In genomic region chr2:32823153-32823552, GRCm38 (mm10) we compare ENCODE assay signal across 12 mouse cellular contexts. TPM values are rescaled to one million over a fixed set of nuclear protein-coding genes. Genes with fewer than 3 reads are reported as not detected.
DNase-seq lines count a peak whose midpoint lies in the region; ATAC-seq and TF ChIP-seq lines count a peak whose summit lies in the region.
"Had no signal": no experiment of that assay in that cellular context is flagged by ENCODE, and none has a peak within 500 bp of the region (broad histone marks: within the 10 kb centered on the region; RNA-seq: fewer than 3 reads in every experiment).

No protein-coding gene starts in this region.

- H3K9ac ChIP-seq in neural tube, embryonic 11.5 days (ENCODE audit: low read length): no peak overlapping the region; the same call in 1 of the 2 replicates
- H3K9ac ChIP-seq: heart, embryonic 15.5 days had no signal

- H3K27me3 ChIP-seq in cerebellum, adult 2 months (ENCODE audit: control insufficient read depth, insufficient read depth, low read length): no peaks in the 10 kb centered on the region
- no peaks in the 10 kb centered on the region for H3K27me3 ChIP-seq in neural tube, embryonic 11.5 days (ENCODE audit: control insufficient read depth, insufficient read depth, low read length)
- H3K27me3 ChIP-seq: heart, embryonic 15.5 days; Patski had no signal

- ATAC-seq in neural tube, embryonic 11.5 days (ENCODE audit: insufficient read depth, low FRiP score, low TSS enrichment): no peak
- ATAC-seq: Patski had no signal

- WGBS in cerebellum, adult 2 months: 19% methylated on average over 11 of the region's 11 CpGs
- 32% methylated on average over 11 of the region's 11 CpGs for WGBS in neural tube, embryonic 11.5 days

- H3K36me3 ChIP-seq in neural tube, embryonic 11.5 days (ENCODE audit: control insufficient read depth, insufficient read depth, low read length): no peaks in the 10 kb centered on the region; the same call in none of the 2 replicates

- peak overlapping the region; percentile 61 for H3K27ac ChIP-seq in cerebellum, adult 2 months (ENCODE audit: insufficient read depth, low read length)
- H3K27ac ChIP-seq in layer of hippocampus, adult 2 months: peak overlapping the region; percentile 14; the same call in 1 of the 2 replicates
- peak overlapping the region; percentile 75 for H3K27ac ChIP-seq in neural tube, embryonic 11.5 days (ENCODE audit: low read depth, low read length)
- H3K27ac ChIP-seq: heart, embryonic 15.5 days had no signal

- H3K4me1 ChIP-seq in cerebellum, adult 2 months (ENCODE audit: control insufficient read depth, insufficient read depth, low read length): peaks cover 61% of the 10 kb centered on the region
- H3K4me1 ChIP-seq in neural tube, embryonic 11.5 days (ENCODE audit: control insufficient read depth, insufficient read depth, low read length): peaks cover 19% of the 10 kb centered on the region

- TF ChIP-seq POLR2A in cerebellum, adult 2 months (IDR thresholded peaks at IDR 0.05; ENCODE audit: borderline replicate concordance, insufficient read depth, low read length): no peak

- H3K4me2 ChIP-seq in neural tube, embryonic 11.5 days (ENCODE audit: low read depth): no peak overlapping the region
- H3K4me2 ChIP-seq: heart, embryonic 15.5 days had no signal

- no peak overlapping the region for H3K4me3 ChIP-seq in cerebellum, adult 2 months (replicated peaks; ENCODE audit: insufficient read depth, low read depth, low read length)
- H3K4me3 ChIP-seq in layer of hippocampus, adult 2 months: no peak overlapping the region
- no peak overlapping the region for H3K4me3 ChIP-seq in neural tube, embryonic 11.5 days (ENCODE audit: low read depth, low read length)
- H3K4me3 ChIP-seq: heart, embryonic 15.5 days had no signal

- TF ChIP-seq CTCF in cerebellum, adult 2 months (IDR thresholded peaks at IDR 0.05; ENCODE audit: borderline replicate concordance, insufficient read depth, low read depth, low read length): no peak
- TF ChIP-seq CTCF in layer of hippocampus, adult 2 months (conservative IDR thresholded peaks at IDR 0.05): no peak

- H3K9me3 ChIP-seq in neural tube, embryonic 11.5 days (ENCODE audit: control insufficient read depth, low read length): no peaks in the 10 kb centered on the region
- H3K9me3 ChIP-seq: heart, embryonic 15.5 days had no signal

- DNase-seq in cerebellum, adult 2 months: peak in 1 of 2 experiments; percentile 58
- no peak for DNase-seq in cerebellum, postnatal 36 days
- DNase-seq in layer of hippocampus, adult 2 months (ENCODE audit: low spot score in 2 of 2): no peak
- DNase-seq in layer of hippocampus, adult 18-20 months (ENCODE audit: low spot score in 2 of 2): no peak
- DNase-seq in embryo, embryonic 9.5 days (ENCODE audit: extremely low spot score): peak; percentile 43
- peak; percentile 40 for DNase-seq in neural tube, embryonic 11.5 days (ENCODE audit: low spot score)
- DNase-seq in urinary bladder, adult 2 months (ENCODE audit: low spot score): no peak
- no peak for DNase-seq in kidney, adult 9 months
- DNase-seq: kidney, adult 2 months; thymus, postnatal 25 days had no signal

RNA-seq across cellular contexts. Expression of gene Stxbp1, which starts 23.9 kb away (rescaled TPM):
- 889 and 932 TPM in 2 replicates for polyA plus RNA-seq in cerebellum, adult 2 months (2012; rRNA removed)
- 100 to 1,000 TPM; 550 to 603 TPM for total RNA-seq in layer of hippocampus, adult 2 months (2021)
- 100 to 1,000 TPM; 613 to 617 TPM for total RNA-seq in layer of hippocampus, adult 18-20 months (2021)
- 74.0 and 89.9 TPM in 2 replicates for polyA plus RNA-seq in neural tube, embryonic 11.5 days (2014; fragmentation: Nextera tagmentation; extraction: Ambion mirVana)
- polyA plus RNA-seq in urinary bladder, adult 2 months (2012; rRNA removed): 15.8 and 19.8 TPM in 2 replicates

RNA-seq across cellular contexts. Expression of gene Cfap157, which starts 38.9 kb away (rescaled TPM):
- polyA plus RNA-seq in cerebellum, adult 2 months (2012; rRNA removed): 0.70 and 1.7 TPM in 2 replicates
- 1 to 10 TPM in 1 of 2 experiments, not detected in 1; 2.0 TPM for total RNA-seq in layer of hippocampus, adult 2 months (2021)
- total RNA-seq in layer of hippocampus, adult 18-20 months (2021): 1 to 10 TPM; 1.5 to 1.7 TPM
- 0.87 TPM in 1 of 2 replicates, not detected in the other for polyA plus RNA-seq in neural tube, embryonic 11.5 days (2014; fragmentation: Nextera tagmentation; extraction: Ambion mirVana)
- 0.29 and 0.41 TPM in 2 replicates for polyA plus RNA-seq in urinary bladder, adult 2 months (2012; rRNA removed)
- polyA plus RNA-seq: kidney, adult 2 months had no signal

RNA-seq across cellular contexts. Expression of gene Ptrh1, which starts 47.6 kb away (rescaled TPM):
- 7.4 and 8.5 TPM in 2 replicates for polyA plus RNA-seq in cerebellum, adult 2 months (2012; rRNA removed)
- 1 to 10 TPM; 5.9 to 6.4 TPM for total RNA-seq in layer of hippocampus, adult 2 months (2021)
- 1 to 10 TPM; 6.0 to 7.5 TPM for total RNA-seq in layer of hippocampus, adult 18-20 months (2021)
- 3.4 and 3.6 TPM in 2 replicates for polyA plus RNA-seq in neural tube, embryonic 11.5 days (2014; fragmentation: Nextera tagmentation; extraction: Ambion mirVana)
- polyA plus RNA-seq in urinary bladder, adult 2 months (2012; rRNA removed): 8.6 and 10.4 TPM in 2 replicates

RNA-seq across cellular contexts. Expression of gene Ttc16, which starts 47.7 kb away (rescaled TPM):
- polyA plus RNA-seq in cerebellum, adult 2 months (2012; rRNA removed): 2.0 and 2.6 TPM in 2 replicates
- under 1 TPM; 0.69 to 0.82 TPM for total RNA-seq in layer of hippocampus, adult 2 months (2021)
- 1 to 10 TPM in 1 of 2 experiments, under 1 TPM in 1; 0.94 to 1.2 TPM for total RNA-seq in layer of hippocampus, adult 18-20 months (2021)
- 0.27 and 1.1 TPM in 2 replicates for polyA plus RNA-seq in neural tube, embryonic 11.5 days (2014; fragmentation: Nextera tagmentation; extraction: Ambion mirVana)
- 0.80 and 0.85 TPM in 2 replicates for polyA plus RNA-seq in urinary bladder, adult 2 months (2012; rRNA removed)

RNA-seq across cellular contexts. Expression of gene Fam129b, which starts 52.8 kb away (rescaled TPM):
- 23.9 and 24.5 TPM in 2 replicates for polyA plus RNA-seq in cerebellum, adult 2 months (2012; rRNA removed)
- 10 to 100 TPM; 14.5 to 14.9 TPM for total RNA-seq in layer of hippocampus, adult 2 months (2021)
- 10 to 100 TPM; 18.0 to 21.1 TPM for total RNA-seq in layer of hippocampus, adult 18-20 months (2021)
- 17.0 and 17.2 TPM in 2 replicates for polyA plus RNA-seq in neural tube, embryonic 11.5 days (2014; fragmentation: Nextera tagmentation; extraction: Ambion mirVana)
- 99.6 and 102 TPM in 2 replicates for polyA plus RNA-seq in urinary bladder, adult 2 months (2012; rRNA removed)

Comparison
In these comparisons a context has a peak if more than half of its experiments do, and no peak if none do; other contexts are left out.
1. DNase-seq: peak in embryo, embryonic 9.5 days (single experiment) and neural tube, embryonic 11.5 days (single experiment); none in cerebellum, postnatal 36 days (0 of 2), layer of hippocampus, adult 2 months (0 of 2), layer of hippocampus, adult 18-20 months (0 of 2), urinary bladder, adult 2 months (single experiment) and kidney, adult 9 months (single experiment).
2. H3K27ac ChIP-seq: peak in every context shown above with its lines; median percentile 75 in neural tube, embryonic 11.5 days; 61 in cerebellum, adult 2 months; 14 in layer of hippocampus, adult 2 months.